Mouse (Mus musculus) induced T-regulatory cell, adult 2 months (primary cell): ENCODE data around the gene Cnga1.

Source experiments
- DNase-seq: peaks from one replicate; pipeline ENCODE4 v3.0.0-alpha.2; 2012; ENCODE audit warnings: low read depth

The Cnga1 gene

GRCm38 (mm10) chr5:72644175-72644574 lies at the start of gene Cnga1:
TSS of gene Cnga1 (minus strand) at chr5:72644275.
- DNase-seq, result no peak

- DNase-seq, result no peak
These were observed 46.4 kb upstream of the Cnga1 start for GRCm38 (mm10) chr5:72690516-72690915.

DNA sequence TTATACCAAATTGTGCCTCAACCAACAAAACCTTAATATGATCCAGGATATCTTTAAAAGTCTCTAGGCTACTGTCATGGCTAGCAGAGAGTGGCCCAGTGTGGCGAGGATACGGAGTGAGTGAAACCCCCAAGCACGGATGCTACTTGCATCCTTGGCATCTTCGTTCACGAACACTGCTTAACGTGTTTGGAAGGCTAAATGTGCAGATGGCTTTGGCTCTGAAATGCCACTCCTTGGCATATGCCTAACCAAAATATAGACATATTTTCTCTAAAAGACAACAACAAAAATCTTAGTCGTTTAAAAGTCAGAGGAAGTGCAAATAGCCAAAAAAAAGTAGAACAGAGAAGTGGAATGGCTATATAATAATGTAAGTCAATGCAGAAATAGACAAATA lies 45.5 kb upstream of the Cnga1 start:
- no peak for DNase-seq

- no peak for DNase-seq
These were observed 37.4 kb upstream of the Cnga1 start for GRCm38 (mm10) chr5:72681451-72681850.

- DNase-seq, result no peak
These were observed 31.0 kb upstream of the Cnga1 start for GRCm38 (mm10) chr5:72674994-72675542.

- DNase-seq, result no peak
These were observed 27.1 kb upstream of the Cnga1 start for GRCm38 (mm10) chr5:72671017-72671699.

DNA sequence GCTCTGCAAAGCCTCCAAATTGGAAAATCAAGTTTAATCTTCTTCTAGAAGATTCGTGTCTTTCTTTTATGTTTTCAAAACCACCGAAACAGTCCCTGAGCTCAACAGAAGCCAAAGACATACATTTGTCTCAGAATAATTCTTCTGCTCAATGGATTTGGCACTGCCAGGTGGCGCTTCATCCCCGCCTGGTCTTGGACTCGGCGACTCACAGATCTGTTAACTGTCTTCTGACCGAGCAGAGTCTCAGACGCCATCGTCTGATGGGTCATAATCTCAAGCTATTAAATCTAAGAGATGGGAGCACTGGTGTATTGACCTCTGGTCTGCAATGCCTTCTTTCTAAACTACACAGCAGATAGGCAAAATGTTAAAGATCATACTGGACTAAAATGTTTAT lies 24.3 kb upstream of the Cnga1 start:
- DNase-seq, result no peak

- no peak for DNase-seq
These were observed 22.4 kb upstream of the Cnga1 start for GRCm38 (mm10) chr5:72666428-72666827.

GRCm38 (mm10) chr5:72665281-72665680 lies 21.2 kb upstream of the Cnga1 start:
- peak; percentile 83 for DNase-seq

DNA sequence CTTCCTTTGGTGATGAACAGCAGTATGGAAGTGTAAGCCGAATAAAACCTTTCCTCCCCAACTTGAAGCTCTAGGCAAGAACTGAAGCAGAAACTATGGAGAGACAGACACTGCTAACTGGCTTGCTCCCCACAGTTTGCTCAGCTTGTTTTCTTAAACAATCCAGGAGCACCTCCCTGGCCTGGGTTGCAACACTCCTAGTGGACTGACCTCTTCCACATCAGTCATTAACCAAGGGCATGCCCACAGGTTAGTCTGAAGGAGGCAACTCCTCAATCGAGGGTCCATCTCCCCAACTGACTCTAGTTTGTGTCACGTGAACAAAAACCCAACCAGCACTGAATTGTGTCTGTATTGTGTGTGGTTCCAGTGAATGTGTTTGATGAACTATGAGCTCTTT lies 20.8 kb upstream of the Cnga1 start:
- no peak for DNase-seq

DNA sequence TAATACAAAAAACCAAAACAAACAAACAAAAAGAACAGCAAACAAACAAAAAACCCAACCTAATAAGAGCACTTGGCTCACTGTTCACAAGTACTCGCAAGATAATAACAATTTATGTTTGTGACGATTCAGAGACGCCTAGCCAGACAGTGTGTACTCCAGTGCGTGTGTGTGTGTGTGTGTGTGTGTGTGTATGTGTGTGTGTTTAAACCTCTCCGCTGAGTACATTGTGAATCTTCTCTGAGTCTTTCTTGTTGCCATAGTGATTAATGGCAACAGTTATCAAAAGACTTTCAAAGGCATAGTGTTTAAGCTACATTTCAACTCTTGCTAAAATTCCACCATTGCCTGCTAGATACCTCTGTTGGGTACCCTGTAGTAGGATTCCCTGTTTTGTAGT lies 20.1 kb upstream of the Cnga1 start:
- no peak for DNase-seq

DNA sequence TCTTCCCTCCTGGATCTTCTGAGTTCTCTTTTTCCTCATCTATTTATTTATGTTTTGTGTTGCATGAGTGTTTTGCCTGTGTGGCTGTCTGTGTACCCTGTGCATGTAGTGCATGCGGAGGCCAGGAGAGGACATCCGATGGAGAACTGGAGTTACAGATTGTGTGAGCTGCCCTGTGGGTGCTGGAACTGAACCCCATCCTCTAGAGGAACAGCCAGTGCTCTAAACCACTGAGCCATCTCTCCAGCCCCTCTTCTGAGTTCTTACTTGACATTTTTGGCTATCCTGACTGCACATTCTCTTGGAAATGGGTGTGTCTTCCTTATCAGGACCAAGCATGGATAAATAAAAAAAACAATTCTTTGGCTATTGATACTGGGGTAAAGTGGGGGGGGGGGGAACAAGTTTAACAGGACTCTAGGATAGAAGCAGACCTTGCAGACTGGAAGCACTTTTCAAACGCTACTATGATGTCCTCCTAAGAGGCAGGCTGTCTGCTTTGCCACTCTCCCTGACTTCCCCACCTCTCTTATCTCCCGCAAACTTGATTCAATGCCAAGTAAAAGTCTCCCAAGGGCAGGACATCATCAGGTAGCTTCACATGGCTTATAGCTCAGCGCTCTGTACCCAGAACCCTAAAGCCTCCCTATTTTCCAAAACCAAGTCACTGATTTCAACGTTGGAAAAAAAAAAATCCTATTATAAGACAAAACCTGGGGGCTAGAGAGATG lies 17.1 kb upstream of the Cnga1 start:
- DNase-seq, result no peak

- DNase-seq, result peak; percentile 37
These were observed 14.3 kb upstream of the Cnga1 start for GRCm38 (mm10) chr5:72658375-72658774.

DNA sequence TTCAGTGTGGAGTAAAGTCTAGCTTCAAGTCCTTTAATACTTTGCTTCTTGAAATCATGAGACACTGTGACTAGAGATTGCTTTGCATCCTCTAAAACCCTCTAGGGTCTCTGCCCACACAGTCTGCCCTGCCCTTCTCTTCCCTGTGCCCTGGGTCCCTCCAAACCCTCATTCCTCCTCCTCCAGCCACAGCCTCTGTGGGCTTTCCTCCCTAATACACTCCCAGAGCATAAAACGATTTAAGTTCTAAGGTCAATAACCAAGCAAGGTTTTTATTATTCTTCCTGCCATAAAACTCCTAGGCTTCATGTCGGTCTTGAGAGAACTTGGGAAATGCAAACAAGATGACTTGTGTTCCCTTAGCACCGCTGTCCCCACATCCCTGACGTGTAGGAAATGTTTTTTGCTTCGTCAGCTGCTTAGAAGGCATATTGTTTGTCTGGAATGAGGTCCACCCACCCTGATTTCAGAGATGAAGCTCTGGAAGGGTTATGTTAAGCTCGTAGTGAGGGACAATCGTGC lies 12.3 kb upstream of the Cnga1 start:
- DNase-seq, result peak; percentile 18

DNA sequence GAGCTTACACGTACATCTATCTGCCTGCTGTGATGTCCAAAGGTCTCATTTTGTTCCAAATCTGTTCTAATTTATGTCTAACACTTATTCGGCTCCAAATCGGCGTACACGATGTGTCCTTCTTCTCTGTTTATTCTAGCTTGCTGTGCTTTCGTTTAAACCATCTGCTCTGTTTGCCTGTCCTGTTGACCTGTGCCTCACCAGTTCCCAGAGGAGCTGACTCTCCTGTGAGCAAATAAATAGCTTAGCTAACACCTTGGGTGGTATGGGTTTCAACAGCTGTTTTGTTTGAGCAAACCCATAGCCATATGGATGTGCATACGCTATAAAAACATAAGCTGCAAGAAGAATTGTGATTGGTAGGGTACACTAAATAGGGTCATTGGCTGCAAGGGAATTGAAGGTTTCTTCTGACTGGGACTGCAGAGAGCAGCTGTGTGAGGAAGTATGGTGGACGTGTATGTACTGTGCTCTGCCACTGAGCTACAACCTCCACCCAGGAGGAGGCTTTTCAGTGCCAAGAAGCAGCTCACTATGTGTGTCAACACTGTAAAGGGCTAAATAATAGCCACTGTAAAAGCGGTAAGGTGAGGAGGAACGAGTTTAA lies 9.1 kb upstream of the Cnga1 start:
- no peak for DNase-seq

- DNase-seq, result no peak
These were observed 5.1 kb upstream of the Cnga1 start for GRCm38 (mm10) chr5:72648987-72649735.

- no peak for DNase-seq
These were observed 4.0 kb upstream of the Cnga1 start for GRCm38 (mm10) chr5:72647958-72648595.

- DNase-seq, result peak; percentile 95
These were observed 3.4 kb upstream of the Cnga1 start, which contains the start of gene Nipal1 for GRCm38 (mm10) chr5:72647418-72647907. TSS of gene Nipal1 (plus strand) at chr5:72647795.

DNA sequence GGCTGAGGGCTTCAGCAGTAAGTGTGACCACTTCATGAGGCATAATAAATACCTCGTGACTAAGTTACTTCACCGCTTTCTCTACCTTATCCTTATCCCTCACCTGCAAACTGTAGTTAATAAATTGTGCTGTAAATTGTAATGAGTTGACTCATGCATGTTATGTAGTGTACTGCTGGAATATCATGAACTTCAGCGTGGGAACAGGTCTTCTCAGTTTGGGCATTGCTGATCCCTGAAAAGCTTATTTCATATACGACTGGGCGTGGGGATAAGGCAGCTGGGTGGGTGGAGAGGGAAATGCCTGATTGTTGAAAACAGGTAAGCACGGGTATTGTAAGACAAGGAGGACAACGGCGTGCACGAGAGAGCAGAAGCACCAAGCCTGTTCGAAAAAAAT lies 2.9 kb upstream of the Cnga1 start:
- DNase-seq, result no peak

GRCm38 (mm10) chr5:72646131-72646530 lies 2.1 kb upstream of the Cnga1 start:
- DNase-seq, result peak; percentile 83

- no peak for DNase-seq
These were observed 420 bp downstream of the Cnga1 start for GRCm38 (mm10) chr5:72643655-72644054.
